ENCODE assay signal across 22 mouse cellular contexts in the genomic region with DNA sequence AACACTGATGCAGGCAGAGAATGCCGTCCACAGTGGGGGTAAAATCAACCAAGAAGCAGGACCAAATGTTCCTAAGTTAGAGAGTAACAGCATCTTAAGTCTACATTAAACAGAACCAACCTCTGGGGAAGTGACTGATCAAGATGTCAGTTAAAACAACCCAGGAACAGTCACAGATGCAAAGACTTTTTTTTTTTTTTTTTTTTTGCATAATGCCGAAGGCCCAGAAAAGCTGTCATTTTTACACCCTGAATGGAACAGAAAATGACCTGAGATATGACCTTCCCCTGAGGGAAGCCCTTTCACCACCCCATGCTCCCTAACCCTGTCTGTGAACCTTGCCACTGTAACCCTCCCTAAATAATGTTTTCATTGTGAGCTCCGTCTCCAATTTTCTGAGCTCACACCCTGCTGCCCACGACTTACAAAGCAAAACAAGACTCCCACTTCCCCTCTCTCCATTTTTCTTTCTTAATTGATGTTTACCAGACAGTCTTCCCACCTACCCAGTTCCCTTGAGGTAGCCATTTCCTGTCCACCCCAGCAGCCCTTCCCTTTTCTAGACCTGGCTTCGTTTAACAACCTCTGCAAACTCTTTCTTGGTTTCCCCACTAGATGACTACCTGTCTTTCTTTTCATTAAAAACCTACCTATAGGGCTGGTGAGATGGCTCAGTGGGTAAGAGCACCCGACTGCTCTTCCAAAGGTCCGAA. TPM values are rescaled to one million over a fixed set of nuclear protein-coding genes. Genes with fewer than 3 reads are reported as not detected.
DNase-seq lines count a peak whose midpoint lies in the region; ATAC-seq and TF ChIP-seq lines count a peak whose summit lies in the region.
"Had no signal": no experiment of that assay in that cellular context is flagged by ENCODE, and none has a peak within 500 bp of the region (broad histone marks: within the 10 kb centered on the region; RNA-seq: fewer than 3 reads in every experiment).

No protein-coding gene starts in this region.

- H3K27me3 ChIP-seq in kidney, postnatal 0 days (ENCODE audit: insufficient read depth, low read length), result no peaks in the 10 kb centered on the region
- no peaks in the 10 kb centered on the region for H3K27me3 ChIP-seq in CH12.LX (replicated peaks)
- H3K27me3 ChIP-seq in embryonic facial prominence, embryonic 11.5 days (ENCODE audit: control insufficient read depth, insufficient read depth, low read length), result no peaks in the 10 kb centered on the region
- no peaks in the 10 kb centered on the region for H3K27me3 ChIP-seq in forebrain, embryonic 16.5 days (replicated peaks; ENCODE audit: control insufficient read depth, insufficient read depth, low read length)
- H3K27me3 ChIP-seq: embryonic facial prominence, embryonic 12.5 days; forebrain, embryonic 15.5 days; hindbrain, embryonic 15.5 days had no signal

- dilution Hi-C loops in CH12.LX (cut with MboI; ENCODE audit: extremely low pct_ligation_motif_present, extremely low pct_unique_long_range_greater_than_20kb, low sequenced_read_pairs), result no loop called here

- no peak overlapping the region for H3K4me3 ChIP-seq in kidney, postnatal 0 days (replicated peaks; ENCODE audit: low read depth, low read length)
- no peak overlapping the region for H3K4me3 ChIP-seq in CH12.LX (replicated peaks in 1 of 3; ENCODE audit: low read depth in 2 of 3, low read length in 2 of 3, poor library complexity in 1 of 3)
- H3K4me3 ChIP-seq in embryonic facial prominence, embryonic 11.5 days (ENCODE audit: low read depth, low read length), result no peak overlapping the region
- H3K4me3 ChIP-seq in forebrain, embryonic 16.5 days (replicated peaks; ENCODE audit: low read length), result no peak overlapping the region
- H3K4me3 ChIP-seq: embryonic facial prominence, embryonic 12.5 days; forebrain, embryonic 15.5 days; heart, embryonic 15.5 days; hindbrain, embryonic 15.5 days had no signal

- 39% methylated on average over 7 of the region's 7 CpGs for WGBS in kidney, postnatal 0 days
- WGBS in embryonic facial prominence, embryonic 11.5 days, result 32% methylated on average over 7 of the region's 7 CpGs
- 62% methylated on average over 7 of the region's 7 CpGs for WGBS in forebrain, embryonic 16.5 days

- TF ChIP-seq CTCF in kidney, postnatal 0 days (IDR thresholded peaks at IDR 0.05; ENCODE audit: low read depth), result no peak
- no peak for TF ChIP-seq CTCF in CH12.LX (conservative IDR thresholded peaks at IDR 0.05 in 1 of 2, IDR thresholded peaks at IDR 0.05 in 1 of 2; ENCODE audit: low read depth in 2 of 2, low read length in 2 of 2)

- no peak overlapping the region for H3K4me2 ChIP-seq in kidney, postnatal 0 days (ENCODE audit: low read length)
- no peak overlapping the region for H3K4me2 ChIP-seq in CH12.LX (ENCODE audit: insufficient read depth, low read depth, poor library complexity, severe bottlenecking)
- H3K4me2 ChIP-seq in embryonic facial prominence, embryonic 11.5 days (ENCODE audit: low read depth, low read length), result no peak overlapping the region
- no peak overlapping the region for H3K4me2 ChIP-seq in forebrain, embryonic 16.5 days (ENCODE audit: low read length)
- H3K4me2 ChIP-seq: embryonic facial prominence, embryonic 12.5 days; forebrain, embryonic 15.5 days; heart, embryonic 11.5 days; heart, embryonic 15.5 days; hindbrain, embryonic 15.5 days had no signal

- H3K4me1 ChIP-seq in kidney, postnatal 0 days (replicated peaks; ENCODE audit: insufficient read depth, low read length), result no peaks in the 10 kb centered on the region
- H3K4me1 ChIP-seq in CH12.LX (ENCODE audit: control insufficient read depth in 1 of 2, insufficient read depth in 2 of 2), result peaks cover 0 to 11% of the 10 kb centered on the region in 2 experiments; a peak in 2 of 4 replicates
- no peaks in the 10 kb centered on the region for H3K4me1 ChIP-seq in embryonic facial prominence, embryonic 11.5 days (ENCODE audit: control insufficient read depth, insufficient read depth, low read length)
- 0 out of 2 replicates have a peak, but pooled peaks cover 2% of the 10 kb centered on the region for H3K4me1 ChIP-seq in forebrain, embryonic 16.5 days (replicated peaks; ENCODE audit: control insufficient read depth, insufficient read depth, low read length)
- H3K4me1 ChIP-seq: embryonic facial prominence, embryonic 12.5 days; forebrain, embryonic 15.5 days; heart, embryonic 15.5 days had no signal

- in situ Hi-C loops in CH12.LX (cut with MboI; ENCODE audit: low pct_ligation_motif_present, low pct_unique_long_range_greater_than_20kb, low sequenced_read_pairs), result no loop called here

- no peak for TF ChIP-seq POLR2A in CH12.LX (IDR thresholded peaks at IDR 0.05; ENCODE audit: low read depth, low read length)

- H3K9me3 ChIP-seq in kidney, postnatal 0 days (replicated peaks; ENCODE audit: low read length), result no peaks in the 10 kb centered on the region
- H3K9me3 ChIP-seq in CH12.LX (replicated peaks; ENCODE audit: low read length), result no peaks in the 10 kb centered on the region
- no peaks in the 10 kb centered on the region for H3K9me3 ChIP-seq in embryonic facial prominence, embryonic 11.5 days (replicated peaks; ENCODE audit: control insufficient read depth, low read length)
- no peaks in the 10 kb centered on the region for H3K9me3 ChIP-seq in forebrain, embryonic 16.5 days (ENCODE audit: control insufficient read depth, low read length)
- H3K9me3 ChIP-seq: embryonic facial prominence, embryonic 12.5 days; forebrain, embryonic 15.5 days; heart, embryonic 15.5 days; hindbrain, embryonic 15.5 days had no signal

- peak; percentile 25 for DNase-seq in kidney, postnatal 0 days (ENCODE audit: low spot score)
- DNase-seq in kidney, adult 18-20 months, result no peak
- no peak for DNase-seq in CH12.LX (ENCODE audit: extremely low read depth)
- DNase-seq in embryo, embryonic 10.5 days (ENCODE audit: low spot score), result peak; percentile 54
- DNase-seq in embryonic facial prominence, embryonic 11.5 days (ENCODE audit: low spot score), result peak; percentile 26
- no peak for DNase-seq in thymus, postnatal 14 days
- no peak for DNase-seq in left cerebral cortex, adult 18-20 months (ENCODE audit: low spot score in 2 of 2)
- DNase-seq: adrenal gland, postnatal 14 days; cerebellum, adult 11-12 months; cerebellum, adult 9-10 months; cerebellum, postnatal 36 days; gastrocnemius, postnatal 25 days; heart, adult 18-20 months; heart, postnatal 14 days; kidney, adult 8-10 months had no signal

- no peak overlapping the region for H3K27ac ChIP-seq in kidney, postnatal 0 days
- no peak overlapping the region for H3K27ac ChIP-seq in CH12.LX (ENCODE audit: insufficient read depth, low read depth)
- H3K27ac ChIP-seq in embryonic facial prominence, embryonic 11.5 days (replicated peaks; ENCODE audit: low read depth, low read length), result no peak overlapping the region
- H3K27ac ChIP-seq in forebrain, embryonic 16.5 days (ENCODE audit: low read length), result no peak overlapping the region
- H3K27ac ChIP-seq: embryonic facial prominence, embryonic 12.5 days; forebrain, embryonic 15.5 days; heart, embryonic 15.5 days; hindbrain, embryonic 15.5 days had no signal

- TF ChIP-seq EP300 in CH12.LX (IDR thresholded peaks at IDR 0.05; ENCODE audit: low read length), result no peak

- H3K79me2 ChIP-seq in CH12.LX (replicated peaks; ENCODE audit: control insufficient read depth, extremely low read depth, insufficient read depth, poor library complexity, severe bottlenecking), result no peaks in the 10 kb centered on the region

- ATAC-seq in kidney, postnatal 0 days (replicated peaks; ENCODE audit: low FRiP score, low read depth), result no peak
- no peak for ATAC-seq in embryonic facial prominence, embryonic 11.5 days (replicated peaks; ENCODE audit: insufficient number of reproducible peaks, low FRiP score, low TSS enrichment, low read depth)
- ATAC-seq in forebrain, embryonic 16.5 days, result no peak
- ATAC-seq: forebrain, embryonic 15.5 days; intestine, embryonic 16.5 days had no signal

- TF ChIP-seq RAD21 in CH12.LX (IDR thresholded peaks at IDR 0.05; ENCODE audit: low read depth, low read length), result no peak

- no peak overlapping the region for H3K9ac ChIP-seq in kidney, postnatal 0 days (ENCODE audit: low read depth, low read length)
- no peak overlapping the region for H3K9ac ChIP-seq in CH12.LX (ENCODE audit: insufficient read depth, low read depth)
- no peak overlapping the region for H3K9ac ChIP-seq in embryonic facial prominence, embryonic 11.5 days (replicated peaks; ENCODE audit: low read length)
- no peak overlapping the region for H3K9ac ChIP-seq in forebrain, embryonic 16.5 days (replicated peaks; ENCODE audit: low read depth, low read length)
- H3K9ac ChIP-seq: embryonic facial prominence, embryonic 12.5 days; forebrain, embryonic 15.5 days; heart, embryonic 15.5 days; hindbrain, embryonic 15.5 days had no signal

- no peaks in the 10 kb centered on the region for H3K36me3 ChIP-seq in kidney, postnatal 0 days (ENCODE audit: insufficient read depth, low read length)
- H3K36me3 ChIP-seq in CH12.LX (replicated peaks in 1 of 2; ENCODE audit: control insufficient read depth in 1 of 2, insufficient read depth in 1 of 2, low read length in 1 of 2), result no peaks in the 10 kb centered on the region
- no peaks in the 10 kb centered on the region for H3K36me3 ChIP-seq in embryonic facial prominence, embryonic 11.5 days (replicated peaks; ENCODE audit: control insufficient read depth, insufficient read depth, low read depth, low read length)
- H3K36me3 ChIP-seq in forebrain, embryonic 16.5 days (ENCODE audit: control insufficient read depth, insufficient read depth), result no peaks in the 10 kb centered on the region
- H3K36me3 ChIP-seq: embryonic facial prominence, embryonic 12.5 days; forebrain, embryonic 15.5 days; heart, embryonic 15.5 days; hindbrain, embryonic 15.5 days had no signal

TF ChIP-seq in CH12.LX, 34 proteins besides CTCF, POLR2A, EP300 and RAD21:
- no peak for TF ChIP-seq PAX5 (IDR thresholded peaks at IDR 0.05; ENCODE audit: low read length)
- peak; percentile 64 for TF ChIP-seq ZNF384 (IDR thresholded peaks at IDR 0.05; ENCODE audit: low read depth, low read length)

RNA-seq across cellular contexts. Expression of gene Ypel5, which starts 26.2 kb away (rescaled TPM):
- 63.1 and 66.7 TPM in 2 replicates for polyA plus RNA-seq in kidney, postnatal 0 days (2015; fragmentation: Nextera tagmentation; extraction: Ambion mirVana)
- total RNA-seq in CH12.LX (2012; rRNA removed) (6.5 and 8.9 TPM in 2 replicates), CH12.LX (2014; rRNA removed) (15.7 and 16.1 TPM in 2 replicates)
- polyA plus RNA-seq in CH12.LX (2012; ENCODE audit: insufficient read length, low read depth), result 12.3 and 14.3 TPM in 2 replicates
- 47.9 and 53.8 TPM in 2 replicates for polyA plus RNA-seq in embryonic facial prominence, embryonic 11.5 days (2014; fragmentation: Nextera tagmentation; extraction: Ambion mirVana)
- polyA plus RNA-seq in forebrain, embryonic 16.5 days (2015; fragmentation: Nextera tagmentation; extraction: Ambion mirVana), result 116 and 123 TPM in 2 replicates
- 10 to 100 TPM; 87.0 to 95.4 TPM for total RNA-seq in left cerebral cortex, adult 18-20 months (2021)

Comparison
In these comparisons a context has a peak if more than half of its experiments do, and no peak if none do; other contexts are left out.
1. DNase-seq: peak in kidney, postnatal 0 days (single experiment), embryo, embryonic 10.5 days (single experiment) and embryonic facial prominence, embryonic 11.5 days (single experiment); none in kidney, adult 18-20 months (single experiment), CH12.LX (single experiment), thymus, postnatal 14 days (single experiment) and left cerebral cortex, adult 18-20 months (0 of 2).